Mouse (Mus musculus) stomach, embryonic 14.5 days (tissue): ENCODE results near the gene Mapkapk2. TPM values are rescaled to one million over a fixed set of nuclear protein-coding genes. Genes with fewer than 3 reads are reported as not detected.

ENCODE experiments used
- ATAC-seq: fragments of 200-750 bp; cut with Nextera tagmentation; 2 replicates; pipeline ENCODE4 v1.8.0; 2017; ENCODE audit warnings: low read depth, moderate TSS enrichment; ENCODE audit not compliant: insufficient number of reproducible peaks, insufficient read depth, low FRiP score
- H3K27ac ChIP-seq: fragments of 300-500 bp; sonication (generic); 2 replicates; pipeline ENCODE4 v1.5.1; 2014; ENCODE audit warnings: mild to moderate bottlenecking, low read length, moderate library complexity, mixed read lengths
- H3K27me3 ChIP-seq: fragments of 300-500 bp; sonication (generic); 2 replicates; pipeline ENCODE4 v1.6.1; 2014; ENCODE audit warnings: low read length, control low read depth, mixed read lengths; ENCODE audit not compliant: control insufficient read depth, insufficient read depth
- H3K36me3 ChIP-seq: fragments of 300-500 bp; sonication (generic); 2 replicates; pipeline ENCODE4 v1.6.1; 2014; ENCODE audit warnings: mild to moderate bottlenecking, control low read depth, low read length, moderate library complexity, mixed read lengths; ENCODE audit not compliant: control insufficient read depth, insufficient read depth
- H3K4me1 ChIP-seq: fragments of 300-500 bp; sonication (generic); 2 replicates; pipeline ENCODE4 v1.6.1; 2014; ENCODE audit warnings: low read length, control low read depth, mixed read lengths; ENCODE audit not compliant: control insufficient read depth, insufficient read depth
- H3K4me2 ChIP-seq: fragments of 300-500 bp; sonication (generic); replicated peaks from 2 replicates; pipeline ENCODE4 v1.6.1; 2014; ENCODE audit warnings: low read depth, low read length, control low read depth
- H3K4me3 ChIP-seq: fragments of 300-500 bp; sonication (generic); 2 replicates; pipeline ENCODE4 v1.5.1; 2014; ENCODE audit warnings: low read depth, low read length, control low read depth
- H3K9ac ChIP-seq: fragments of 300-500 bp; sonication (generic); replicated peaks from 2 replicates; pipeline ENCODE4 v1.6.1; 2014; ENCODE audit warnings: low read depth, mild to moderate bottlenecking, control low read depth, low read length, moderate library complexity, mixed read lengths
- H3K9me3 ChIP-seq: fragments of 300-500 bp; sonication (generic); 2 replicates; pipeline ENCODE4 v1.6.1; 2016; ENCODE audit warnings: low read depth, low read length, control low read depth; ENCODE audit not compliant: control insufficient read depth
- WGBS: fragments of 180-500 bp; shearing (Covaris S2); extraction: QIAGEN DNeasy Blood & Tissue Kit; methylation state at CpG from one replicate; pipeline ENCODE4 v1.1.7; 2014; 5-methylcytosine and 5-hydroxymethylcytosine counted together
- polyA plus RNA-seq: library from polyadenylated mRNA; unstranded; fragments of >200 nt; fragmentation: Nextera tagmentation; extraction: Ambion mirVana; gene quantifications from 2 replicates; pipeline ENCODE4 v1.2.1, GENCODE M21; 2014

Mapkapk2 gene
- polyA plus RNA-seq, 1 experiment from 2014 or later, result 56.5 TPM

DNA sequence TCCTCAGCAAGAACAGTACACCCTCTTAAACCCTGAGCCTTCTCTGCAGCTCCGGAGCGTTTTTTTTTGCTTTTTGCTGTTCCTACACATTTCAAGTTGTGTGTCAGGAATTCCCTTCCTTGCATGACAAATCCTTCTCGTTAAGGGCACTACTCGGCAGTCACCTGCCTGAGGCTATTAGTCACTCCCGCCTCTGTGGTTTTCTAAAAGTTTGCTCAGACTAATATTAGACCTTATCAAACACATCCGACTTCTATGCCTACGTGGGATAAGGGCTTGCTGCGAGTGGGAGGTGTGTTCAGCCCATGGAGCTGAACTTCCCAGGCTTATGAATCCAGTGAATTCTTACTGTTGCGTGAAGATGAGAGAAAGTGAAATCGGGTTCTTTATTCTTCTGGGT lies 20.9 kb upstream of the Mapkapk2 start:
- no peaks in the 10 kb centered on the region for H3K27me3 ChIP-seq
- ATAC-seq, result no peak
- 49% methylated on average over 10 of the region's 10 CpGs for WGBS
- no peak overlapping the region for H3K4me3 ChIP-seq
- H3K36me3 ChIP-seq, result no peaks in the 10 kb centered on the region
- no peaks in the 10 kb centered on the region for H3K9me3 ChIP-seq
- no peaks in the 10 kb centered on the region for H3K4me1 ChIP-seq
- no peak overlapping the region for H3K27ac ChIP-seq
- H3K4me2 ChIP-seq, result no peak overlapping the region
- H3K9ac ChIP-seq, result no peak overlapping the region

DNA sequence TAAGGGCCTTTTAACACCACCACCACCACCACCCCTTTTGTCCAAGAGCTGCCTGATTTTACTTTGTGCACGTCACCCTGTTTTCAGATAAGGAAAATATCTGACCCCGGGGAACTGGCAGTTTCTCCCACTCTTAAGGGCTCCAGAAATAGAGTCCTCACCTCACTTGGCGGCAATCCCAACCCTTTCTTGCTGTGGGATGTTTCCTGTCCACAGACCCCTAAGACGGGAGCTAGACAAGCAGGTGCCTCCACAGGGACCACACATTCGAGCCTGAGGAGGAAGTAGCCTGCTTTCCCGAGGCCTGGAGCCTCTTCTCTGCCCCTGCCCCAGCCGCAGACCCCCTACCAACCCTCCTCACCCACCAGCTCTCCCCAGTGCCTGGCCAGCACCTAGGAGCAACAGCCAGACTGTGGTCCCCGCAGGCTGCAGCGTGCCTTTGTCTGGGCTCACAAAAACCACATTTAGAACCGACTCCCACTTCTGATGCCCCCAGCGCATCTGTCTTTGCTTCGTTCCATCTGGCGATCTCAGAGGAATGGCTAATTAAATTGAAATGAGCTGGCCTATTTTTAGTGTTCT lies 18.9 kb upstream of the Mapkapk2 start:
- no peak; the same call in 1 of the 2 replicates for ATAC-seq
- no peak overlapping the region for H3K9ac ChIP-seq
- H3K9me3 ChIP-seq, result no peaks in the 10 kb centered on the region
- H3K27me3 ChIP-seq, result no peaks in the 10 kb centered on the region
- WGBS, result 69% methylated on average over 13 of the region's 13 CpGs
- H3K4me2 ChIP-seq, result no peak overlapping the region
- no peak overlapping the region for H3K4me3 ChIP-seq
- no peaks in the 10 kb centered on the region for H3K36me3 ChIP-seq
- no peaks in the 10 kb centered on the region for H3K4me1 ChIP-seq
- H3K27ac ChIP-seq, result no peak overlapping the region

DNA sequence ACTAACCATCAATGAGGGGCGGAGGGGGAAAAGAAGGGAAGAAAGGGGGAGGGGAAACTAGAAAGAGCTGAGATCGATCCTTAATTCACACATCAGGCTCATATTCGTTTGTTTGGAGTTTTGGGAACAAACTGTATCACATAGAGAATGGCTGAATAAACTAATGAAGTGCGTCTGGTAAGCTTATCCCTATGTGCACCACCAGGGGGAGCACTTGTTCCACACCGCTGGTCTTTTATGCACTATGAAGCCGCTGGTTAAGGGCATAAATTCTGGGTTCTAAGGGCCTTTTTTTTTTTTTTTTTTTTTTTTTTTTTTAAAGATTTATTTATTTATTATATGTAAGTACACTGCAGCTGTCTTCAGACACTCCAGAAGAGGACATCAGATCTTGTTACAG lies 18.3 kb upstream of the Mapkapk2 start:
- Histone ChIP-seq H3K4me2 (no peak overlapping the region), H3K9ac (no peak overlapping the region), H3K9me3 (no peaks in the 10 kb centered on the region), H3K4me3 (no peak overlapping the region), H3K36me3 (no peaks in the 10 kb centered on the region), H3K4me1 (no peaks in the 10 kb centered on the region), H3K27me3 (no peaks in the 10 kb centered on the region), H3K27ac (no peak overlapping the region)
- ATAC-seq, result no peak
- 11% methylated on average over 6 of the region's 6 CpGs for WGBS

DNA sequence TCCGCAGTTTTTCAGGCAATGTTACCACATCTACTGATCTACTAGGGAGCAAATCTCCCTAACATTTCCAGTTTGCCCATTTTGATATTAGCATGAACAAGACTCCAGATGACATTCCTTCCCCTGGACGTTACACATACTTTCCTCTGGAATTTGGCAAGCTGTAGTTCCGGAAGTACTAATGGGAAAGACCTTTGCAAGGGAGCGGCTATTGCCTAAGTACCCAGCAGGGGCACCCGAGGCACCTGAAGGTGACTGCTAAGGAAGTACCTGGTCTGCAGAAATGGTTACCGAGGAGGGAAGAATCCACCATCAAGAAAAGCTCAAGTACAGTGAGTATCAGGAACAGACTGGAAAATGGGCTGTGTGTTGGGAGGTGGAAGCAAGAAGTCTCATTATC lies 14.9 kb upstream of the Mapkapk2 start:
- no peak overlapping the region for H3K9ac ChIP-seq
- H3K4me1 ChIP-seq, result peaks cover 9% of the 10 kb centered on the region; the same call in 1 of the 2 replicates
- H3K4me3 ChIP-seq, result no peak overlapping the region
- no peak overlapping the region for H3K27ac ChIP-seq
- no peaks in the 10 kb centered on the region for H3K36me3 ChIP-seq
- no peak overlapping the region for H3K4me2 ChIP-seq
- no peak; the same call in 1 of the 2 replicates for ATAC-seq
- no peaks in the 10 kb centered on the region for H3K27me3 ChIP-seq
- WGBS, result 32% methylated on average over 6 of the region's 6 CpGs
- H3K9me3 ChIP-seq, result no peaks in the 10 kb centered on the region

DNA sequence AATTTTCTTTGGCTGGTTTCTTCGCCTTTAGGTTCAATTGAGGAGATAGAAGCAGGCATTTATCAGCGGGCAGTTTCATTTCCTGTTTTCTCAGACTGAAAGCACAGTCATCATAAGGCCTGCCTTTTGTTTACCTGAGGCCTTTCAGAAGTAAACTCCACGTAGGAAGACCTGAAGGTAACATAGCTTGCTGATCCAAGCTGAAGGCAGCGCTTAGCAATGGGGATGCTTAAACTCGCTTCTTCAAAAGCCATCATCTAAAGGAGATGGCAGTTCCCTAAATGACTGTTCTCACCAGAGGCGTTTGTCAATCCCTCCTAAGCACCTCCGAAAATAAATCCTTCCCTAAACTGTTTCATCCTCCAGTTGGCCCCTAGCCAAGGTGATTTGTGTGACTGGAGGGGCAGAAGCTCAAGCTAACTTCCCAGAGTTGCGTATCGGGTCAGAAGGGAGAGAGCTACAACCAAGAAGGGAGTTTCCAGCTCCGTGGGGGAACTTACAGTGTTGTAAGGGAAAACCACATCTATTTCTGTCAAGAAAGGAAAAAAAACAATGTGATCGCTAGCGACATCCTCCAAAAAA lies 13.0 kb upstream of the Mapkapk2 start:
- no peak overlapping the region for H3K27ac ChIP-seq

DNA sequence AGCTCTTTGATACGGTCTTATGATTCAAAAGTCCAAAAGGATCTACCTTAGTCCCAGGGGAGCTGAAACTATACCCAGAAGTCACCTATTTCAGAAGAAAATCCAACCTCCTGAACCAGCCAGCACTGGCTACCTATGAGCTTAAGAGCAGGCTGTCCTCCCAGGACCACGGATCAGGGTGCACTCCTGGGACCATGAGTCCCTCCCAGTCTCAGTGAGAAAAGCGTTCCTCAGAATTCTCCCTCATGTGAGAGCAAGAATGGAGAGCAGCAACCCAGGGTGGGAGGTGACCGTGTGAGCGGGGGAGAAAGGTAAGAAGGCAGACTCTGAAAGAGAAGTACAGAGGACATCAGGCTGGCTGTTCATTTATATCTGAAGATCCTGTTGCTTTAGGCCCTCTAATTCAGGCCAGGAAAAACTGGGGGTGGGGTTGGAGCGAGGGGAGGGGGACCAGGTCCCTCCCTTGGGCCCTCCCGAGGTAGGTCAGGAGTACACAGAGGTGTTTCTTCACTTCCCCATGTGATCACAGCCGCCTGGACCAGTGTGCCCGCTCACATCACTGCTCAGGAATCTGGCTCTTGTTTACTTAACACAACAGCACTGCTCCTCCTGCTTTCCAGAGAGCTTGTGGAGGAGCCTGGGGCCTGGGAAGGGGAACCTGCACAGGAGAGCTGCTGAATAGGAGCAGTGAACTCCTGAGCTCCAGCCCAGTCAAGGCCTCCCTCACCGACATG lies 10.1 kb upstream of the Mapkapk2 start:
- Histone ChIP-seq H3K9me3 (no peaks in the 10 kb centered on the region), H3K27ac (peak overlapping the region; percentile 66), H3K36me3 (no peaks in the 10 kb centered on the region), H3K4me1 (peaks cover 11% of the 10 kb centered on the region; the same call in 1 of the 2 replicates), H3K9ac (no peak overlapping the region), H3K27me3 (no peaks in the 10 kb centered on the region), H3K4me3 (no peak overlapping the region), H3K4me2 (no peak overlapping the region)
- ATAC-seq, result peak; percentile 91
- WGBS, result 27% methylated on average over 10 of the region's 10 CpGs

More for the DNA sequence above, 13.0 kb upstream of the Mapkapk2 start:
- Histone ChIP-seq H3K9ac (no peak overlapping the region), H3K4me2 (no peak overlapping the region), H3K9me3 (no peaks in the 10 kb centered on the region), H3K4me1 (peaks cover 11% of the 10 kb centered on the region; the same call in 1 of the 2 replicates), H3K27me3 (no peaks in the 10 kb centered on the region), H3K36me3 (no peaks in the 10 kb centered on the region), H3K4me3 (no peak overlapping the region)
- WGBS, result 56% methylated on average over 12 of the region's 12 CpGs
- no peak for ATAC-seq

DNA sequence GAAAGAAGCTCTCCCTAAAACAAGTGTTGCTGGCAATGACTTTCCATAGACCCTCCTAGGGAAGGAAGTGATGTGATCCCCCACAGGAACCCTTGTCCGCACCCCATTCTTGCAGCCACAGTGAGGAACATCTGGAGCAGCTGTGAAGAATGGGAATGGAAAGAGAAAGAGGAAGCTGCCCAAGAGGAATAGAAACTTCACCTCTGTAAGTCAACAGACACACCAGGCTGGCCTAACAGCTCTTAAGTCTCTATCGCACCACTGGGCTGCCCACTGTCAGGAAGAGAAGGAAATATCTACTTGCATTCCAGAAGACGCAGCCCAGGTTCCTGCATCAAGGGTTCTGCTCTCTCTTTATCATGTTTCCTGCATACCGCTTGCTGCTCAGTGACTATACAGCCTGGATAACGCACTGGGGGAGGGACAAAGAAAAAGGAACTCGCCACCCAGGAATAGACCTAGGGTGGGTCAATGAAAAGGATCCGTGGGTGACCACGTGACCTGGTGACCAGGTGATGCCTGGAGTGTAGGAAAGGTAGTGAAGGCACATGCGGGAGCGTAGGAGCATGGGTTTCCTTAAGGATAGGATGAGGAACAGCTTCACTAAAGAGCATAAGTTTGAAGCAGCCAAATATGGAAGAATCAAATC lies 6.3 kb upstream of the Mapkapk2 start:
- H3K9ac ChIP-seq, result no peak overlapping the region
- no peak overlapping the region for H3K27ac ChIP-seq
- ATAC-seq, result no peak
- H3K4me2 ChIP-seq, result no peak overlapping the region
- no peak overlapping the region for H3K4me3 ChIP-seq
- 78% methylated on average over 10 of the region's 10 CpGs for WGBS
- H3K27me3 ChIP-seq, result no peaks in the 10 kb centered on the region
- H3K36me3 ChIP-seq, result no peaks in the 10 kb centered on the region
- H3K4me1 ChIP-seq, result peaks cover 11% of the 10 kb centered on the region; the same call in 1 of the 2 replicates
- H3K9me3 ChIP-seq, result no peaks in the 10 kb centered on the region

DNA sequence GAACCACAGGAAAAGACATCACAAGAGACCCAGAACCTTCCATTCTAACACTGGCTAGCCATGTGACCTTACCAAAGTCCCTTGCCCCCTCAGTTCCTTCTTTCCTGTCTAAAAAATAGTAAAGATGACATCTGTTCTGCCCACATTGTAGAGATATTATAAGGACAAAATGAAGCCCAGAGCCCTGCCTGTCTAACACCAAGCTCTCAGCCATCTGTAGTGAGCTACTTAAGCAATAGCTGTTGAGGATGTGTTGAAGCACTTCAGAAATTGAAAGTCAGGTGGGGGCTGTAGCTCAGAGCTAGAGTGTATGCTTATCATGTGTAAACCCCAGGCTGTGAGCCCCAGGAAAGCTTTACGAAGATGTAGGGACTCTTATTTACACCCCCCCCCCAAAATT lies 3.2 kb upstream of the Mapkapk2 start:
- H3K4me3 ChIP-seq, result no peak overlapping the region
- no peaks in the 10 kb centered on the region for H3K36me3 ChIP-seq
- no peak for ATAC-seq
- H3K4me1 ChIP-seq, result peaks cover 6% of the 10 kb centered on the region
- H3K27ac ChIP-seq, result no peak overlapping the region
- no peak overlapping the region for H3K9ac ChIP-seq
- H3K4me2 ChIP-seq, result no peak overlapping the region
- H3K9me3 ChIP-seq, result no peaks in the 10 kb centered on the region
- H3K27me3 ChIP-seq, result no peaks in the 10 kb centered on the region
- WGBS, result 64% methylated on average over 1 of the region's 1 CpGs
